Mouse (Mus musculus) kidney, adult 9 months (tissue): ENCODE results near the gene Ube2c.

Experiments
- DNase-seq: peaks from one replicate; pipeline ENCODE4 v3.0.0; 2022

Ube2c gene

DNA sequence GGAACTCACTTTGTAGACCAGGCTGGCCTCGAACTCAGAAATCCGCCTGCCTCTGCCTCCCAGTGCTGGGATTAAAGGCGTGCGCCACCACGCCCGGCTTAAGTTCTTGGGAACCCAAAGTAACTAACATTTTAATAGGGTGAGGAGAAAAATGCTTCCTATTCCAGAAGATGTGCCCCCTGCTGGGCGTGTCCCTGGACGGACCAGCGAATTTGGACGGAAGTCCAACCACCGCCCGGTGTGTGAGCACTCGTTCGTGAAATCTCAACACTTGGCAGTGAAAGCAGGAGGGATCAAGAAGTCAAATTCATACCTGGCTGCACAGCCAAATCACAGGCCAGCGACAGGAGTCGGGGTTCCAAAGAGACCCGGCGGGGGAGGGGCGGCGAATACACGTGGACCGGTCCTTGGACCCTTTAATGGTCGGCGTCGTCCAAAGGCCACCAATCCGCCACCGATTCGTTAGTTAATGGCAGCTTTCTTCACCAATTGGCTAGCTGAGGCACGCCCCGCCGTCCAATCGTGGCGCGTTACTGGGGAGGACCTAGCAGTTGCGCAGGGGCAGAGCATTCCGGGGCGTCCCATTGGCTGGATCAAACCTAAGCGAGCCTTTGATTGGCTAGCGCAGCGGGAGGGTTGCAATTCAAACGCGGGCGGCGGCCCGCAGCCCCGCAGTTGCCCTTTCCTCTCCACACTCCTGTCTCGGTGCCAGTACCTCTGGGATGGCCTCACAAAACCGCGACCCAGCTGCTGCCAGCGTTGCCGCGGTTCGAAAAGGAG lies at the start of gene Ube2c:
Gene Ube2c, plus strand, starts transcription at position 641 of the 780 bp plus-strand sequence.
- peak; percentile 99 for DNase-seq

DNA sequence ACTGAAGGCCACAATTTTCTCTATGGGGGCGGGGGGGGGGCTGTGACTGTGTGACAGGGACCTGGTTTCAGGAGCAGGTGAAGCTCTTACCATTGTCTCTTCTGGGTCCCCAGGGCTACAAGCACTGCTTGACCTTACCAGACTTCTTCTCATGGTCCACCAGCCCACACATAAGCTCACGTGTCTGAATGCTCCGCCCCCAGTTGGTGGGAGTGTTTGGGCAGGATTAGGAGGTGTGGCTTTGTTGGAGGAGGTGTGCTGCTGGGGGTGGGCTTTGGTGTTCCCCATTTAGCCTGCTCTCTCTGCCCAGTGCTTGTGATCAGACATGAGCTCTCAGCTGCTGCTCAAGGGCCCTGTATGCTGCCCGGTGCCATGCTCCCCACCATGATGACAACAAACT lies 46.4 kb upstream of the Ube2c start:
- no peak for DNase-seq

DNA sequence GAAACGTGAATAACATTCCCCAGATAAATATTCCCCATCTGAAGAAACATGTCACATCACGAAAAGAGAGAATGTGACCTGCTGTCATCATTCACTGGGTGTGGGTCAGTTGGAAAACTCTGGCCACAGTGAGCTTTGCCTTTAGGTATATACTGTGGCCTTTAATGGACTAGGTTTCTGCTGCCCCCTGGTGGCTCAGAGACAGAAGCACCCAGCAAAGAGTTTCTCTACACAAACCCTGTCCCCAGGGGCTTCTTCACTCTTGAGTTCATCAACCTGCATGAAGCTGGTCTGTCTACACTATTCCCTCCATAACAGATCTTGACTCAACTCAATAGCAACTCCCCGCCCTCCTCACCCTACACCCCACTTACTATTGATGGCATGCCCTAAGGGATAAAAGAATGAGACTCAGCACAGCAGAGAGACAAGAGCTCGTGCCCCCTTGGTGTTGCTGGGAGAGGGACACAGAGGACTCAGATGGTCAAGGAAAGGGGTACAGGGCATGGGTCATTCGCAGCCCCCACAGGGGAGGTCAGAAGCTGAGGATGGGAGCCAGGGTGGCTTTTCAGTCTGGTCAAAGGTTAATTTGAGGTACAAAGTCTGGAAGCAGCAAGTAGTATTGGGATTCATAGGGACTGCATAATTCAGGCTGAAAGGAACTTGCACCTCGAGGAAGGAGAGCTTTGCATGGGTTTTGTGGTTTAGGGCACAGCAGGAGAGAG lies 43.6 kb upstream of the Ube2c start:
- DNase-seq: peak; percentile 87

DNA sequence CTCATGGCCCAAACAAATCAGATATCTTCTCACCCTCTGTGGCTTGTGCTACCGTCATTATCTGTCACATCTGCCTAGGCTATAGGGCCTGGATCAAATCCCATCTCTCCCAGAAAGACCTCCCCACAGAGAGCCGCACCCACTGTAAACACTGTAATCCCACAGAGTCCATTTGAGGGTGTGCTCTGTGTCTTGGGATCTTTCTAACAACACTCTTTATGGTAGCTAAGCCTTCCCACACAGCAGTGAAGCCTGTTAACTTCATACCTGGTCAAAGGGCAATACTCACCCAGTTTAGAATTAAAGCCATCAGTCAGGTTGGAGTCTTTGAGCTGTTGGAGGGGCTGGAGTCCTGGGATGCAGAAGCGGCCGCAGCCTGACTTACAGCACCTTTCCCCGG lies 38.0 kb upstream of the Ube2c start:
- DNase-seq: peak; percentile 13

DNA sequence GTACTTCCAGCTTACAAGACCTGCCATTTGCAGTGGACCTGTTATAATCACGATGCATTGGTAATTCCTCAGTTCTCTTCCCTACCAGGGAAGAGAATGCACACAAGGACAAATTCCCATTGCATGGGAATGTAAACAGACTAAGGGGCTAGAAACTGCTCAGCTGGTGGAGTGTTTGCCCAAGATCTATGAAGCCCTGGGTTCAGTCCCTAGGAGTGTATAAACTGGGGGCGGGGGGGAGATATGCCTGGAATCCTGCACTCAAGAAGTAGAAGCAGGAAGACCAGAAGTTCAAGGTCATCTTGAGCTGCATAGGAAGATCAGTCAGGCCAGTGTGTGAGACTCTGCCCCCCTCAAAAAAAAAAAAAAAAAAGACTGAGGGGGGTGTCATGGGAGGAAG lies 36.4 kb upstream of the Ube2c start:
- no peak for DNase-seq

DNA sequence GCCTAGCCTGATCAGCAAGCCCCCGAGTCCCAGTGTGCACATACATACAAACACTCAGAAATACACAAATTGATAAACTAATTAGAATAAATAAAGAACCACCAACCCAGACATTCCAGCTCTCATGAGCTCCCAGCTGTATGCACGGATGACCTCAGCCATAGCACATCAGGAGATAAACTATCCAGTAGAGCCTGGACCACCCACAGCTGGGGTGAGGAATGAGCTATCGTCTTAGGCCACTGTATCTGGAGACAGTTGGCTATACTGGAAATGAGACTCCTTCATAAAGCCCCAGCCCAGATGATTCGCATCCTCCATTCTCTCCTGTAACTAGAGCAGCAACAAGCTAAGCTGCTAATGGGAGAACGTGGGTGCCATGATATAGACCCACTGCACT lies 34.9 kb upstream of the Ube2c start:
- DNase-seq: no peak

DNA sequence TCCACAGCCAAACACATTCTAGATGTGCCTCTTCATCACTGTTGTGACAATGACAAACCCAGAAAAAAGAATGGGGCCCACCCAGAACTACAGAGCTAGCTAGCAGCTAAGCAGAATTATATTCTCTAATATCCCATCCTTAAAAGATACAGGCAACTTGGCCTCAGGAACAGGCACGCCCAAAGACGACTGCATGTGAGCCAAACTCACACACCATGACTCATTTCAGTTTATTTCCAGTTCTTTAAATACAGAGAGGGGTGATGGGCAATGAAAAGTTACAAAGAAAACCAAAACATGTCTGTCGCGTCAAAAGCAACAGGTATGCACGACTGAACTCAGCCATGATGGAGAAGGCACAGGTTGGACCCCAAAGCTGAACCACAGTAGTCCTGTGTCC lies 34.3 kb upstream of the Ube2c start:
- DNase-seq: no peak

DNA sequence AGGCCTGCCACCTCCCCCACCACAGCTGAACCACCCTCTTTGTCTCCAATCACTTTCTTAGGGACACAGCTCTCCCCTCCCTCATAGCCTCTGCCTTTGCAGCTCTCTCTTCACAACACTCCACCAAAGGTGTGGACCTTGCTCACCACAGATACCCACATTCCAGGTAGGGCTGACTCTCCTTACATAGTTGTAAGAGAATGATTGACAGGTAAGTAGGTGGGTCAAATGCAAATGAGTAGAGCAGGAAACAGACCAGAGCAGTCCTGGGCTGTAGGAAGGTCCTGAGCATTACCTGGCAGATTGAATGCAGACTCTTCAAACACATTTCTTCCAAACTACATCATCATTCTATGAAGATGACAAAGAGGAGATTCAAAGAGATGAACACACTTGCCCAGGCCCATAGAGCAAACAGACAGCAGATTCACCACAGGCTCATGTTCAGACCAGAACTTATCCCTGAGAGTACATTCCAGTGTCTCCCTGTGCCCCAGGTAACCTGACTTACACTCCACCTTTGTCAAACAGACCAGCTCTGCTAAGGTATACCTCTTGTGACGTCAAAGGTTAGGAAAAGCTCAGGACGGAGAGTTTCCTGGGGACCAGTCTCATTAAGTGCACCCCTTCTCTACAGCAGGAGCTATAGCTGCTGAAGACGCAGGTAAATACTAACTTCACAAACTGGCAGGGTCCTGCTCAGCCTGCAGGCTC lies 32.2 kb upstream of the Ube2c start:
- DNase-seq: peak; percentile 34

DNA sequence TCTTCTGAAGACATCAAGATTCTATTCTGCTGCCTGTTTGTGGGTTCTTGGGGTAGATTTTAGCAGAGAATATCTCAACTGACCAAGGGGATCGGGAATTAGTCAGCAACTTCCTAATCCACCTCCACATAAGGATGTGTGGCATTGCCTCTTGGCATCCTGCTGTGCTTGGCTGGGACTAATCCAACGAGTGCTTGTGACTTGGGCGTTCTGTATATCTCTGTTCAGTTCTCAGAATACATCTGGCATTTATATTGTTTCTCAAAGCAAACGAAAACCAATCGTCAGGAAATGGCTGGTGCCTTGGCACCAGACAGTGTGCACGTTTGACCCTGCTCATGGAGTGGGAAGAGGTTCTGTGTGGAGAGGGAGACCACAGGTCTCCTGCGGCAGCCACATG lies 29.8 kb upstream of the Ube2c start:
- no peak for DNase-seq

DNA sequence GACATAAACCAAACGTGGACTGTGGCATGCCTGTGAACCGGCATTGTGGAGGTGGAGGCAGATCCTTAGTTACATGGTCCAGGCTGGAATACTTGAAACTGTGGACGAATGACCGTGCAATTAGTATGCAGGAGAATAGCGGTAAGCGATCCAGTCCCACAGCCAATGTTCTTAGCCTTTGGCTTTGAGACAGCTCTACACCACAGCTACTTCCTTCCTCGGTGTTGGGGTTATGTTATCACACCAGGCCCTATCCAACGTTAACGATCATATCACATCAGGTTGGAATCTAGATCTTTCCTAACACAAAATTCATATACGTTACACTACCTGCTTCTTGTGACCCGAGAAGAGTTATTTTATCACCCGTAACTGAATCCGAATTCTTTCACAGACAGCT lies 24.7 kb upstream of the Ube2c start:
- DNase-seq: no peak

DNA sequence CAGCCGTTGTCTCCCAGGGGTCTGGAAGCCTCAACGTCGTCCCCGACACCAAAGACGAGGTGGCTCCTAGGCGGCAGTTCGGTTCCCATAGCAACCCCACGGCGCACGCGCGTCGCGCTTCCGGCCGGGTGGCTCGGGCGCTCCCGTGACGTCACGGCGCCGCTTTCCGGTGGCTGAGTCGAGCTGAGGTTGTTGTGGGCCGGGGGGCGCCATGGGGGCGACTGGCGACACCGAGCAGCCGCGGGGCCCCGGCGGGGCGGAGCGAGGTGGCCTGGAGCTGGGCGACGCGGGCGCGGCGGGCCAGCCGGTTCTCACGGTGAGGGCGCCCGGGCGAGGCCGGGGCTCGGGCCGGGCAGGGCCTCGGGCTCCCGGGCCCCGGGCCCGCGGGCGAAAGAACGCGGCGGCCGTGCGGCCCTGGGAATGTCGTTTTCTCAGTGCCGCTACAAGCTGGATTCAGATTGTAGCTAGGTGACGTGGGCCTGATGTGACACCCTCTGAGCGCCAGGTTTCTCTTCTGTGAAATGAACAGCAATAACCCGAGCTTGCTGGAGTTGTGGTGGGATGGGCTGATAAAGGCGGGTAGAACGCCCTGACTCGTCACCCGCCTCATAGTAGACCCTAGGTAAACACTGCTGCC lies 23.7 kb upstream of the Ube2c start, which contains the start of the genes Wfdc3 and Dnttip1:
Gene Wfdc3, minus strand, starts transcription at position 89 of the 637 bp plus-strand sequence.
Gene Dnttip1, plus strand, starts transcription at position 141 of the 637 bp plus-strand sequence.
- peak; percentile 94 for DNase-seq

DNA sequence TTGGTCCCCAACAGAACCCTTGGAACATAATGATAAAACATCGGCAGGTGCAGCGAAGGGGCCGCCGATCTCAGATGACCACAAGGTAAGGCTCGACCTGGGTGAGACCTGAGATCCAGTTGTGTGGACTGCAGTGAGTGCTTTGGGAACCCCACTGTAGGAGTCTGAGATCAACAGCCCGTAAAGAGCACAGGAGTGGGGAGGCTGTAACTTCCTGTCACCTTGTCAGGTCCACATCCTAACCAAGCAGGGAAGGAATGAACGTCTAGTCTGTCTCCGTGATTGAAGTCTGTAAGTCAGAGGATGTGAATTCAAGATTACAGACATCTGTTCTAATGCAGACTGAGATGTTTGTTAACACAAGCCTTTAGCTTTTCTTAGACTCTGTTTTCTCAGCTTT lies 23.0 kb upstream of the Ube2c start:
- DNase-seq: no peak

DNA sequence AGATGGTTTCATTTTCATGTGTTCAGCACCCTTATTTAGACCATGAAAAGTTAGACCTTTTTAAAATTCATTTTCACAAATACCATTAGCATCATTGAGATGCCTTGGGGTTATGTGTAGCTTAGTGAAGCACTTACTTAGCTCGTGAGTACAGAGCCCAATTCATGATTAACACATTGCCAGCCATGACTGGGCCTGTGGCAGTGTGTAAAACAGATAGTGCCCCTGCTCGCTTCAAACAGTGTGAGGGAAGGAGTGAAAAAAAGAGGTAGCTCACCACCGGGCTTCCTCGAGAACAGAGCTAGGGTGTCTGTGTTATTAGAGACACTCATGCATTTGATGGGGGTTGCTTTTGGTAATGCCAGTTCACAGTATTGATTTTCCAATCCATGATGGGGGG lies 21.5 kb upstream of the Ube2c start:
- no peak for DNase-seq

DNA sequence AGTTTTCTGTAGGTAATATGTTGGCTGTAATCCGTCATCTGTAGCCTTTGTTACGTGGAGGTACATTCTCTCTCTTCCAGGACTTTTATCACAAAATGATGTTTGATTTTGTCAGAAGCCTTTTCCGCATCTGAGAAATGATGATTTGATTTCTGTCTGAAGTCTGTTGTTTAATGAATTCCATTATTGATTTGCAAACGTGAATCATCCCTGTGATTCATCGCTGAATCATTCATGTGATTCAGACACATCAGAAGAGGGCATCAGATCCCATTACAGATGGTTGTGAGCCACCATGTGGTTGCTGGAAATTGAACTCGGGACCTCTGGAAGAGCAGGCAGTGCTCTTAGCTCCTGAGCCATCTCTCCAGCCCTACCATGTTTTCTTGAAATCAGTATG lies 20.7 kb upstream of the Ube2c start:
- no peak for DNase-seq

DNA sequence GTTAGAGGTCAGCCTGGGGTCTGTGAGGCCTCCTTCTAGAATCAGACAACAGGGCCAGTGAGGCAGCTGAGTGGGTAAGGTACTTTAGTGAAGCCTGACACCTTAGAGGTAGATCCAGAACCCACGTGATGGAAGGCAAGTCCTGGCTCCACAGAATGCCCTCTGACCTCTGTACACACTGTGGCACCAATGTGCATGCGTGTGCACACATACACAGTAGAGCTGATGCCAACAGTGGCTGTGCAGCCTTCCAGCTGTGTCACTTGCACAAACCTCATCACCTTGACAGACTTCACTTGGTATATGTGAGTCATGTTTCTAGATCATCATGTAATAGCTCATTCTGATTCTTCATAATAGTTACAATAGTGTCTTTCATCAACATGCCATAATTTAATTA lies 17.2 kb upstream of the Ube2c start:
- DNase-seq: no peak

DNA sequence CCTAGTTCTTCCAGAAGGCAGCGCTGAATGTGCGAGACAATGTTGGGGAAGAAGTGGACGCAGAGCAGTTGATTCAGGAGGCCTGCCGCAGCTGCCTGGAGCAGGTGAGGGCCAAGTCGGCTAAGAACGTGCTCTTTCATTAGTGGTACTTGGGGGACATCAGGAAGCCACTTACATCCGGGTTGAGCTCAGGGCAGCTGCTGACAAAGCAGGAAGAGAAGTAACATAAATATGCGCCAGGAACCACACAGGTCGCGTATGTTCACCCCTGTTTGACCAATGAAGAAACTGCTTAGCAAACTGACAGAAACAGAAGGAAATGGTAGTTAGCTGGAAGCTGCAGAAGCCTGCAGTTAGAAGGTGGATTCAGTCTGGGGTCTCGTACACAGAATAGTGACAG lies 15.6 kb upstream of the Ube2c start:
- no peak for DNase-seq

DNA sequence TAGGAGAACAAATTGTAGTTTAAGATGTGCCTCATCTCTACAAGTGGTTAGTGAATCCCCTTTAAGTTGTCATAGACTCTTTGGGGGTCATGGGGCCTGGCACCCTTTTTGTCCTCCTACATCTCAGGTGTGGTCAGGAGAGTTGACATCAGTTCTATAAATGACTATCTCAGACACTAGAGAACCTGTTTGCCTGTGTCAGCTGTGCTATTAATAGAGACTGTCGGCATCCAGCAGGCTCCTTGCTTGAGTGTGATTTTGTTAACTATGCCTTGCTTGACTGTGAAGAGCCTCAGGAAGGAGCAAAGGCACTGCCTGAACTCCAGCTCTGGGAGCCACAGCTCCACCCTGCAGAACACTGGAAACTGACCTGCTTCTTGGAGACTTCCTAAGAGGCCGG lies 14.9 kb upstream of the Ube2c start:
- no peak for DNase-seq

DNA sequence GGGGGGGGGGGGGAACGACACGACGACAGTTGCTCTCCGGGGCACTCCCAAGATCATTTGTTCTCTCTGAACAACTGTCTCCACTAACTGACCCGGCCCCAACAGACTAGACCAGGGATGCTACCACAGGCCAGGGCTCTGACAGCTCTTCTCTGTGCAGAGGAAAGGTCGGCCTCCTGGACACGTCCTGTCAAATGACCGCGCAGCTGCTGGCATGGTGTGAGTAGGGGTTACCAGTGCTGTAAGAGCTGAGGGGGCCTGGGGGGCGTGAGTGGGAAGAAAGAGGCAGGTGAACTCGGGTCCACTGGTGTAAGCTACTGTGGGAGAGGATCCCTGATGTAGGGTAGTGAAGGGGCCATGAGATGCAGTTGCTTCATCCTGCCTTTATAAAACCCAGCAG lies 11.9 kb upstream of the Ube2c start:
- no peak for DNase-seq

DNA sequence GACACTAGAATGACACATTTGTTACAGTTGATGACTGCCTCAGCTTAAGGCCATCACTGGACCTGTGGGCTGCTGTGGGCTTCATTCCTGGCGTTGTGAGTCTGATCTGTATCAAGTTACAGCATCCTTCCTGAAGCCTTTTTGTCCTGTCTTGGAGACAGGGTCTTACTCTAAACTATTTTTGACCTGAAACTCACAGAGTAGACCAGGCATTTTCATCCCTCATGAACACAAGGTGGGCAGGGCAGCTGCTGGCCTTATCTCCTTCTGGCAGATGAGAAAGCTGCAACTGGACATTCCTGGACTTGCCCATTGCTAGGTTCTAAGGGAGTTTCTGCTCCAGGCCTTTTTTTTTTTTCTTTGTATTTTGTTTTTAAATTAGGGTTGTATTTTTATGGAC lies 11.0 kb upstream of the Ube2c start:
- DNase-seq: no peak

DNA sequence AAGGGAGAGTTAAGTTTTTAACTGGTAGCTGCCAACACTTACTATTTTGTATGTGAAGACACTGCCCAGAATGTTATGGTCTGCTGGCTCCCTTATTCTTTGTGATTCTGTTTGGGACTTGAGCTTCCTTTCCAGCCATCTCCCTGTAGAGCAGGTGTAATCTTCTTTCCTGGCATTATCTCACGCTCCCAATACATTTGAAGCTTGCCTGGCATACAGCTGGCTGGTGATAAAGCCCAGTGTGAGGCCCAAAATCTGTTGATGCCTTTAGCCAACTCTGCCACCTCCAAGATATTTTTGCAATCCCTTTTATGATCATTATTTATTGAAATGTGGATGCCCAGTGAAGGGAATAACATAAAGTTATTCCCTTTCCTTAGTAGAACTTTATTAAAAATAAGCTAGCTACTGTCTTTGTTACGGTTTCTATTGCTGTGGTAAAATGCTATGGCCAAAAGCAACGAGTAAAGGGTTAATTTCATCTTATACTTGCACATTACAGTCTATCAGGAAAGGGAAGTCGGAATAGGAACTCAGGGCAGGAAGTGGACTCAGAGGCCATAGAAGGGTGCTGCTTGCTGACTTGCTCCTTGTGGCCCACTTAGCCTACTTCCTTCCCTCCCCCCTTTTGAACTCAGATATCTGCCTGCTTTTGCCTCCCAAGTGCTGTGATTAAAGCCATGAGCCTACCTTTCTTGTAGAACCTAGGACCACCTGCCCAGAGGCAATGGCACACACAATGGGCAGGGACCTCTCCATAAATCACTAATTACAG lies 9.5 kb upstream of the Ube2c start:
- DNase-seq: no peak

DNA sequence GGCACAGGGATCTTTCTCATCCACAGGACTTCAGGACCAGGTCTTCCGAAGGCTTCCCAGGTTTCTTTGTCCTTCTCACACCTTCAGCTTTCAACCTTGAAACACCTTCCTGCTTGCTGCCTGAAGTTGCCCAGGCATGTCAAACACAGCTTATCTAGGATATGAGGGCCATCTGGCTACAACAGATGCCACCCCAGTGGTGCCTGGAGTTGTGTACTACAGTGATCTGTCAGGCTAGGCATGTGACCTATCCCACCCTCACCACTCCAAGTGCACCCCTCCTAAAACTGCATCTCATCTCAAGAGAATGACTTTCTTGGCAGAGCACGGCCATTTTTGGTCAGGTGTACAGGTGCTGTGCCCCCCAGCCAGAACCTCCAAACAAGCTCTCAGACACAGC lies 8.2 kb upstream of the Ube2c start:
- DNase-seq: no peak

DNA sequence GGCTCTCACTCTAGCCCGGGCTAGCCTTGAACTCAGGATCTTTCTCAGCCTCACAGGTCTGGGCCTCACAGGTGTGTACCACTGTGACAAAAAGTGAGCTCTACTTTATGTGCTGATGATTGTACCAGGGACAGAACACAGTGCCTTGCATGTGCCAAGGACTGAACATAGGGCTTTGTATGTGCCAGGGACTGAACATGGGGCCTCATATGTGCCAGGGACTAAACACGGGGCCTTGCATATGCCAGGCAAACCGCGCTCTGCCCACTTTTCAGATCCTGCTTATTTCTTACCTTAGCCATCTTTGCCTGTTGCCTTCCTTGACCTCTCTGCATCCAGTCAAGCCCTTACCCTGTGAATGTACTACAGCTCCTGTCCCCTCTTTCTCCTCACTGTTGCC lies 7.7 kb upstream of the Ube2c start:
- DNase-seq: no peak

DNA sequence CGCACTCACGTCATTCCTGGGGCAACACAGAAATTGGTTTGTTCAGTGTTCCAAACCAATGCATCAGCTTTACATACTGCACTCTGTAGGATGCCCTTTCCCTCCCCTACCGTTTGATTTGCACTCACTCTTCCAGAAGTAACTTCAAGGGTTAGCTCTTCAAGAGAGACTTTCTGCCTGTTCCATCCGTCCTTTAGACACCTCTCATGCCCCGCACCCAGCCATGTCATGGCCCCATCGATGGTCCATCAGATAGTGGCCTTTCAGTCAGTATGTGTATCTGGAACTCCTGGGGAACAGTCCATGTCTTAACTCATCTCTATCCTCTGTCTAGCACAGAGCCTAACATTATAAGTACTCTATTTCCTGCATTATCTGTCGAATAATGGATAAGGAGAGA lies 7.1 kb upstream of the Ube2c start:
- DNase-seq: no peak
